Mouse (Mus musculus) limb, embryonic 12.5 days (tissue): Measurements from ENCODE around the gene Tshz2. TPM values are rescaled to one million over a fixed set of nuclear protein-coding genes. Genes with fewer than 3 reads are reported as not detected.
A peak's percentile ranks its signal among the peaks of the same experiment; 100 is the strongest.

Experiments
- ATAC-seq: fragments of 200-750 bp; cut with Nextera tagmentation; 2 replicates; pipeline ENCODE4 v1.8.0; 2017; ENCODE audit warnings: low read depth, moderate TSS enrichment; ENCODE audit not compliant: insufficient number of reproducible peaks, insufficient read depth, low FRiP score, low TSS enrichment
- H3K27ac ChIP-seq: fragments of 300-500 bp; sonication (generic); 2 replicates; pipeline ENCODE4 v1.5.1; 2016; ENCODE audit warnings: mild to moderate bottlenecking, moderate library complexity
- H3K27me3 ChIP-seq: fragments of 300-500 bp; sonication (generic); 2 replicates; pipeline ENCODE4 v1.6.1; 2016; ENCODE audit warnings: mild to moderate bottlenecking, moderate library complexity
- H3K36me3 ChIP-seq: fragments of 300-500 bp; sonication (generic); 2 replicates; pipeline ENCODE4 v1.6.1; 2016; ENCODE audit warnings: mild to moderate bottlenecking, moderate library complexity
- H3K4me1 ChIP-seq: fragments of 300-500 bp; sonication (generic); replicated peaks from 2 replicates; pipeline ENCODE4 v1.6.1; 2016
- H3K4me2 ChIP-seq: fragments of 300-500 bp; sonication (generic); 2 replicates; pipeline ENCODE4 v1.6.1; 2016; ENCODE audit warnings: mild to moderate bottlenecking, moderate library complexity
- H3K4me3 ChIP-seq: fragments of 300-500 bp; sonication (generic); replicated peaks from 2 replicates; pipeline ENCODE4 v1.5.1; 2016; ENCODE audit warnings: mild to moderate bottlenecking
- H3K9ac ChIP-seq: fragments of 300-500 bp; sonication (generic); replicated peaks from 2 replicates; pipeline ENCODE4 v1.6.1; 2016; ENCODE audit warnings: mild to moderate bottlenecking, moderate library complexity
- H3K9me3 ChIP-seq: fragments of 300-500 bp; sonication (generic); 2 replicates; pipeline ENCODE4 v1.6.1; 2016; ENCODE audit warnings: mild to moderate bottlenecking, moderate library complexity
- WGBS: fragments of 180-500 bp; shearing (Covaris S2); methylation state at CpG from one replicate; pipeline ENCODE4 v1.1.7; 2016; 5-methylcytosine and 5-hydroxymethylcytosine counted together
- polyA plus RNA-seq: library from polyadenylated mRNA; unstranded; fragments of >200 nt; fragmentation: Nextera tagmentation; extraction: Ambion mirVana; gene quantifications from 2 replicates; pipeline ENCODE4 v1.2.1, GENCODE M21; 2016

Tshz2 gene
- polyA plus RNA-seq, 1 experiment from 2014 or later, result 12.0 TPM

DNA sequence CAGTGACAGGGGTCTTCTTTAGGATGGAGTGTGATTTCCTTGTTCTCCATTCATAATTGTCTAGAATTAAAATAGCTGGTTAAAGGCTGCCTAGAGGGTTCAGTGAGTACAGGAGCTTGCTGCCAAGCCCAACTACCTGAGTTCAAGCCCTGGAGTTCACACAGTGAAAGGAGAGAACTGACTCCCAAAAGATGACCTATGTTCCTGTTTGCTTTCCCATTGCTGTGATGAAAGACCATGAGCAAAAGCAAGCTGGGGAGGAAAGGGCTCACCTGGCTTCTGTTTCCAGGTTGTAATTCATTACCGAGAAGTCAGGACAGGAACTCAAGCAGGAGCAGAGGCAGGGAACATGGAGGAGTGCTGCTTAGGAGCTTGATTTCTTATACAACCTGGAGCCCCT, 416.0 kb downstream of the Tshz2 start:
- H3K9ac ChIP-seq, result no peak overlapping the region
- 91% methylated on average over 1 of the region's 1 CpGs for WGBS
- 0 out of 2 replicates have a peak, but pooled peaks cover 8% of the 10 kb centered on the region for H3K9me3 ChIP-seq
- no peaks in the 10 kb centered on the region for H3K4me1 ChIP-seq
- H3K36me3 ChIP-seq, result no peaks in the 10 kb centered on the region
- H3K27me3 ChIP-seq, result no peaks in the 10 kb centered on the region
- H3K4me2 ChIP-seq, result no peak overlapping the region
- no peak overlapping the region for H3K27ac ChIP-seq
- no peak overlapping the region for H3K4me3 ChIP-seq
- ATAC-seq, result no peak

DNA sequence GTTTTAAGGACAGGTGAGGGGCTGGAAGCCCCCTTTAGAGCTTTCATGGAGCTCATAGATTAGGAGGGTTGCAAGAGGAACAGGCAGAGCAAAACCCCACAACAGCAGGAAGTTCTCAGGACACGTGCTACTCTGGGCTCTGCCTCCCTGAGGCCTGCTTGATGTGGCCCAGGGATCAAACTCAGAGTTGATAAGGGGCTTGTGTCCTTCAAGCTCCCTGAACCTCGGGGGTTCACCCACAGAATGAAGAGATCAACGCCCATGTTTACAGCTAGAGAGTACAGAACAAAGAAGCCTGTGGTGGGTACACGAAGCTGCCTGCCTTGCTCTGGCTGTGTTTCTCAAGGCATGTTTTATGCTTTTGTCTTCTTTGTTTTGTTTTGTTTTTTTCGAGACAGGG, 417.8 kb downstream of the Tshz2 start:
- H3K4me2 ChIP-seq, result no peak overlapping the region
- no peaks in the 10 kb centered on the region for H3K36me3 ChIP-seq
- no peak overlapping the region for H3K27ac ChIP-seq
- no peaks in the 10 kb centered on the region for H3K27me3 ChIP-seq
- 63% methylated on average over 5 of the region's 5 CpGs for WGBS
- no peak overlapping the region for H3K9ac ChIP-seq
- H3K9me3 ChIP-seq, result 0 out of 2 replicates have a peak, but pooled peaks cover 8% of the 10 kb centered on the region
- no peaks in the 10 kb centered on the region for H3K4me1 ChIP-seq
- no peak overlapping the region for H3K4me3 ChIP-seq
- ATAC-seq, result no peak

- H3K36me3 ChIP-seq, result no peaks in the 10 kb centered on the region
- no peak for ATAC-seq
- no peak overlapping the region for H3K9ac ChIP-seq
- no peaks in the 10 kb centered on the region for H3K27me3 ChIP-seq
- H3K4me1 ChIP-seq, result no peaks in the 10 kb centered on the region
- H3K27ac ChIP-seq, result no peak overlapping the region
- 90% methylated on average over 6 of the region's 6 CpGs for WGBS
- H3K4me2 ChIP-seq, result no peak overlapping the region
- H3K4me3 ChIP-seq, result no peak overlapping the region
- H3K9me3 ChIP-seq, result 0 out of 2 replicates have a peak, but pooled peaks cover 3% of the 10 kb centered on the region
Observed at GRCm38 (mm10) chr2:170051441-170051840, 418.6 kb downstream of the Tshz2 start.

DNA sequence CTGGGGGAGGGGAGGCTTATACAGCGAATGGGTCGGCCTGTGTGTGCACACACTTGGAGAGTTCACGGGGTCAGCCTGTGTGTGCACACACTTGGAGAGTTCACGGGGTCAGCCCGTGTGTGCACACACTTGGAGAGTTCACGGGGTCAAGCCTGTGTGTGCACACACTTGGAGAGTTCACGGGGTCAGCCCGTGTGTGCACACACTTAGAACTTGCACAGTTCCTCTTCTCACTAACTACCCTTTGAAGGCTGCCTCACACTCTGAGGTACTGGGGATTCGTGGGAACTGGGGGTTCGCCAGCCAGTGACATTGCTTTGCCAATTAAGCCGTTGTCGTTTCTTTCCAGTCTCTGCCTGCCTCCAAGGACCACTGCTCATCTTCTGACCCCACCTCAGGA, 422.1 kb downstream of the Tshz2 start:
- no peaks in the 10 kb centered on the region for H3K4me1 ChIP-seq
- H3K9ac ChIP-seq, result no peak overlapping the region
- 72% methylated on average over 12 of the region's 12 CpGs for WGBS
- no peaks in the 10 kb centered on the region for H3K36me3 ChIP-seq
- ATAC-seq, result no peak
- H3K9me3 ChIP-seq, result peaks cover 1% of the 10 kb centered on the region; the same call in 1 of the 2 replicates
- no peak overlapping the region for H3K4me3 ChIP-seq
- no peaks in the 10 kb centered on the region for H3K27me3 ChIP-seq
- no peak overlapping the region for H3K4me2 ChIP-seq
- no peak overlapping the region for H3K27ac ChIP-seq

- no peak overlapping the region for H3K27ac ChIP-seq
- WGBS, result 31% methylated on average over 9 of the region's 9 CpGs
- H3K36me3 ChIP-seq, result no peaks in the 10 kb centered on the region
- H3K4me1 ChIP-seq, result no peaks in the 10 kb centered on the region
- no peak overlapping the region for H3K4me2 ChIP-seq
- peaks cover 5% of the 10 kb centered on the region; the same call in 1 of the 2 replicates for H3K9me3 ChIP-seq
- no peak overlapping the region for H3K4me3 ChIP-seq
- no peaks in the 10 kb centered on the region for H3K27me3 ChIP-seq
- H3K9ac ChIP-seq, result no peak overlapping the region
- ATAC-seq, result no peak
Observed at GRCm38 (mm10) chr2:170055413-170055812, 422.6 kb downstream of the Tshz2 start.

GRCm38 (mm10) chr2:170058774-170059173, 426.0 kb downstream of the Tshz2 start:
- Histone ChIP-seq H3K4me1 (0 out of 2 replicates have a peak, but pooled peaks cover 3% of the 10 kb centered on the region), H3K27ac (no peak overlapping the region), H3K9me3 (peaks cover 5% of the 10 kb centered on the region; the same call in 1 of the 2 replicates), H3K36me3 (no peaks in the 10 kb centered on the region), H3K27me3 (no peaks in the 10 kb centered on the region), H3K4me3 (no peak overlapping the region), H3K9ac (no peak overlapping the region), H3K4me2 (no peak overlapping the region)
- WGBS, result 86% methylated on average over 14 of the region's 14 CpGs
- no peak for ATAC-seq

DNA sequence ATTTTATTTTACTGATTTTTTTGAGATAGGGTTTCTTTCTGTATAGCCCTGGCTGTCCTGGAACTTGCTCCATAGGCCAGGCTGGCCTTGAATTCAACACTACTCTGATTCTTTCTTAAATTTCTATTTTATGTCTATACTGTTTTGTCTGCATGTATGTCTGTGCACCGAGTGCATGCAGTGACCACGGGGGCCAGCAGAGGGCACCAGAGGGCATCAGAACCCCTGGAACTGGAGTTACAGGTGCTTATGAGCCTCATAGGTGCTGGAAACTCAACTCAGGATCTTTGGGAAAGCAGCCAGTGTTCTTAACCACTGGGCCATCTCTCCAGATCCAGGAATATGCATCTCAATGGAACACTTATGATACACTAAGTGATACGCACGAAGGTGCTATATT, 427.3 kb downstream of the Tshz2 start:
- H3K36me3 ChIP-seq, result no peaks in the 10 kb centered on the region
- H3K4me2 ChIP-seq, result no peak overlapping the region
- H3K9ac ChIP-seq, result no peak overlapping the region
- H3K27ac ChIP-seq, result no peak overlapping the region
- 69% methylated on average over 4 of the region's 4 CpGs for WGBS
- no peak for ATAC-seq
- no peak overlapping the region for H3K4me3 ChIP-seq
- peaks cover 5% of the 10 kb centered on the region; the same call in 1 of the 2 replicates for H3K9me3 ChIP-seq
- no peaks in the 10 kb centered on the region for H3K27me3 ChIP-seq
- H3K4me1 ChIP-seq, result 0 out of 2 replicates have a peak, but pooled peaks cover 3% of the 10 kb centered on the region

- Histone ChIP-seq H3K9me3 (peaks cover 9% of the 10 kb centered on the region), H3K4me2 (no peak overlapping the region), H3K4me3 (no peak overlapping the region), H3K4me1 (0 out of 2 replicates have a peak, but pooled peaks cover 3% of the 10 kb centered on the region), H3K9ac (no peak overlapping the region), H3K27ac (no peak overlapping the region), H3K27me3 (no peaks in the 10 kb centered on the region), H3K36me3 (no peaks in the 10 kb centered on the region)
- 74% methylated on average over 3 of the region's 3 CpGs for WGBS
- no peak for ATAC-seq
Observed at GRCm38 (mm10) chr2:170062378-170062777, 429.6 kb downstream of the Tshz2 start.

GRCm38 (mm10) chr2:170069976-170070375, 437.2 kb downstream of the Tshz2 start:
- Histone ChIP-seq H3K36me3 (no peaks in the 10 kb centered on the region), H3K27ac (peak overlapping the region; percentile 88; the same call in 1 of the 2 replicates), H3K4me1 (peaks cover 39% of the 10 kb centered on the region), H3K4me2 (no peak overlapping the region), H3K9me3 (peaks cover 4% of the 10 kb centered on the region; the same call in 1 of the 2 replicates), H3K4me3 (no peak overlapping the region), H3K27me3 (no peaks in the 10 kb centered on the region), H3K9ac (no peak overlapping the region)
- no peak for ATAC-seq
- 77% methylated on average over 5 of the region's 5 CpGs for WGBS

- Histone ChIP-seq H3K9me3 (peaks cover 3% of the 10 kb centered on the region; the same call in 1 of the 2 replicates), H3K9ac (no peak overlapping the region), H3K4me1 (peaks cover 46% of the 10 kb centered on the region), H3K4me3 (peak overlapping the region; percentile 21), H3K27me3 (no peaks in the 10 kb centered on the region), H3K4me2 (peak overlapping the region; percentile 53), H3K36me3 (no peaks in the 10 kb centered on the region), H3K27ac (peak overlapping the region; percentile 88)
- ATAC-seq, result peak; percentile 94
- 4% methylated on average over 15 of the region's 15 CpGs for WGBS
Observed at GRCm38 (mm10) chr2:170070641-170071241, 437.9 kb downstream of the Tshz2 start.

DNA sequence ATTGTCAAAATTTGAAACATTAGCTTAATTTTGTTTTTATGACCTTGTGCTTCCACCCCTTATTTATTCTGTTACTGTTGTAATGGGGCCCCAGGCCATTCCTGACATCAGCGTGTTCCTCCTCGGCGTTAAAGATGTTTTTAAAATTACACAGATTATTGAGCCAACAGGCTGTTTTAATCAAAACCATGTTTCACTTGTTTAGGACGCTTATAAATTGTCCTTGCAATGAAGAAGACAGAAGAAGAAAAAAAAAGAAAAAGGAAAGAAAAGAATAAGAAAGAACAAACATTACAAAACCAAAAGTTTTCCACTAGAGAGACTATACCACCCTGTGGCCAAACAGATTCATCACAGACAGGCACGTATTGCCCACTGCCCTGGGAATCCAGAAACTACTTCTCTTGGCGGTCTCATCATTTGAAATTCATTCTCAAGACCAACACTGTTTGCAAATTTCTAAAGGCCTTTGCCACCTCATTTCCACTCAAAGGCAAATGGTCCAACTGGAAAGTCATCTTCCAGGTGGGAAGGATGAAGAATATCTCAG, 444.2 kb downstream of the Tshz2 start:
- H3K4me2 ChIP-seq, result no peak overlapping the region
- H3K4me3 ChIP-seq, result no peak overlapping the region
- no peak overlapping the region for H3K9ac ChIP-seq
- ATAC-seq, result no peak
- H3K4me1 ChIP-seq, result peaks cover 36% of the 10 kb centered on the region
- no peaks in the 10 kb centered on the region; the same call in 1 of the 2 replicates for H3K27me3 ChIP-seq
- no peaks in the 10 kb centered on the region for H3K9me3 ChIP-seq
- 38% methylated on average over 6 of the region's 6 CpGs for WGBS
- H3K36me3 ChIP-seq, result no peaks in the 10 kb centered on the region
- no peak overlapping the region for H3K27ac ChIP-seq
